Mouse (Mus musculus) liver, embryonic 12.5 days (tissue): ENCODE results near the gene Cenpb. TPM values are rescaled to one million over a fixed set of nuclear protein-coding genes. Genes with fewer than 3 reads are reported as not detected.

ENCODE experiments used
- ATAC-seq: fragments of 200-750 bp; cut with Nextera tagmentation; 2 replicates; pipeline ENCODE4 v1.8.0; 2017; ENCODE audit warnings: moderate number of reproducible peaks, mild to moderate bottlenecking, moderate library complexity
- H3K27ac ChIP-seq: fragments of 300-500 bp; sonication (generic); 2 replicates; pipeline ENCODE4 v1.5.1; 2016; ENCODE audit warnings: mild to moderate bottlenecking
- H3K27me3 ChIP-seq: fragments of 300-500 bp; sonication (generic); replicated peaks from 2 replicates; pipeline ENCODE4 v1.6.1; 2016; ENCODE audit warnings: mild to moderate bottlenecking, moderate library complexity
- H3K36me3 ChIP-seq: fragments of 300-500 bp; sonication (generic); 2 replicates; pipeline ENCODE4 v1.6.1; 2016; ENCODE audit warnings: mild to moderate bottlenecking, moderate library complexity
- H3K4me1 ChIP-seq: fragments of 300-500 bp; sonication (generic); 2 replicates; pipeline ENCODE4 v1.6.1; 2016
- H3K4me2 ChIP-seq: fragments of 300-500 bp; sonication (generic); 2 replicates; pipeline ENCODE4 v1.6.1; 2016; ENCODE audit warnings: mild to moderate bottlenecking, moderate library complexity
- H3K4me3 ChIP-seq: fragments of 300-500 bp; sonication (generic); 2 replicates; pipeline ENCODE4 v1.5.1; 2016; ENCODE audit warnings: mild to moderate bottlenecking, moderate library complexity
- H3K9ac ChIP-seq: fragments of 300-500 bp; sonication (generic); 2 replicates; pipeline ENCODE4 v1.6.1; 2016; ENCODE audit warnings: mild to moderate bottlenecking, moderate library complexity
- H3K9me3 ChIP-seq: fragments of 300-500 bp; sonication (generic); replicated peaks from 2 replicates; pipeline ENCODE4 v1.6.1; 2016; ENCODE audit warnings: mild to moderate bottlenecking, moderate library complexity
- WGBS: fragments of 180-500 bp; shearing (Covaris S2); methylation state at CpG from one replicate; pipeline ENCODE4 v1.1.7; 2016; ENCODE audit not compliant: insufficient replicate concordance; 5-methylcytosine and 5-hydroxymethylcytosine counted together
- polyA plus RNA-seq: library from polyadenylated mRNA; unstranded; fragments of >200 nt; fragmentation: Nextera tagmentation; extraction: Ambion mirVana; gene quantifications from 2 replicates; pipeline ENCODE4 v1.2.1, GENCODE M21; 2016

Cenpb gene
- polyA plus RNA-seq, 1 experiment from 2014 or later, result 6.5 TPM

GRCm38 (mm10) chr2:131159491-131159910 lies 20.4 kb downstream of the Cenpb start:
- no peaks in the 10 kb centered on the region for H3K9me3 ChIP-seq
- H3K27ac ChIP-seq, result peak overlapping the region; percentile 96
- H3K4me3 ChIP-seq, result peak overlapping the region; percentile 83
- peaks cover 35% of the 10 kb centered on the region for H3K36me3 ChIP-seq
- peak overlapping the region; percentile 90 for H3K9ac ChIP-seq
- H3K4me1 ChIP-seq, result peaks cover 55% of the 10 kb centered on the region
- ATAC-seq, result peak; percentile 88
- peak overlapping the region; percentile 87 for H3K4me2 ChIP-seq
- WGBS, result 0% methylated on average over 18 of the region's 18 CpGs
- H3K27me3 ChIP-seq, result no peaks in the 10 kb centered on the region

GRCm38 (mm10) chr2:131156987-131157386 lies 22.9 kb downstream of the Cenpb start:
- peak overlapping the region; percentile 96 for H3K27ac ChIP-seq
- H3K9me3 ChIP-seq, result no peaks in the 10 kb centered on the region
- H3K4me2 ChIP-seq, result peak overlapping the region; percentile 87
- H3K9ac ChIP-seq, result peak overlapping the region; percentile 90
- no peak overlapping the region for H3K4me3 ChIP-seq
- peaks cover 80% of the 10 kb centered on the region for H3K4me1 ChIP-seq
- 91% methylated on average over 7 of the region's 7 CpGs for WGBS
- peaks cover 59% of the 10 kb centered on the region for H3K36me3 ChIP-seq
- ATAC-seq, result no peak
- H3K27me3 ChIP-seq, result no peaks in the 10 kb centered on the region

- Histone ChIP-seq H3K4me1 (peaks cover 89% of the 10 kb centered on the region), H3K27me3 (no peaks in the 10 kb centered on the region), H3K4me3 (no peak overlapping the region), H3K36me3 (peaks cover 88% of the 10 kb centered on the region), H3K27ac (peak overlapping the region; percentile 85; the same call in 1 of the 2 replicates), H3K9me3 (no peaks in the 10 kb centered on the region), H3K9ac (no peak overlapping the region), H3K4me2 (no peak overlapping the region)
- ATAC-seq, result no peak
- WGBS, result 84% methylated on average over 4 of the region's 4 CpGs
Measured at GRCm38 (mm10) chr2:131154036-131154435, 25.8 kb downstream of the Cenpb start.

- Histone ChIP-seq H3K9me3 (no peaks in the 10 kb centered on the region), H3K9ac (peak overlapping the region; percentile 53), H3K4me3 (no peak overlapping the region), H3K4me2 (peak overlapping the region; percentile 48), H3K27me3 (no peaks in the 10 kb centered on the region), H3K27ac (peak overlapping the region; percentile 85), H3K4me1 (peaks cover 81% of the 10 kb centered on the region), H3K36me3 (peaks cover 98% of the 10 kb centered on the region)
- peak; percentile 96 for ATAC-seq
- 43% methylated on average over 7 of the region's 7 CpGs for WGBS
Measured at GRCm38 (mm10) chr2:131152166-131152730, 27.6 kb downstream of the Cenpb start.

- Histone ChIP-seq H3K9ac (no peak overlapping the region), H3K4me2 (no peak overlapping the region), H3K4me3 (no peak overlapping the region), H3K27me3 (no peaks in the 10 kb centered on the region), H3K36me3 (peaks cover 98% of the 10 kb centered on the region), H3K9me3 (no peaks in the 10 kb centered on the region), H3K4me1 (peaks cover 68% of the 10 kb centered on the region), H3K27ac (no peak overlapping the region; the same call in 1 of the 2 replicates)
- 92% methylated on average over 3 of the region's 3 CpGs for WGBS
- no peak for ATAC-seq
Measured at GRCm38 (mm10) chr2:131149254-131149578, 30.7 kb downstream of the Cenpb start.

GRCm38 (mm10) chr2:131148353-131149253 lies 31.3 kb downstream of the Cenpb start:
- Histone ChIP-seq H3K4me2 (no peak overlapping the region), H3K9me3 (no peaks in the 10 kb centered on the region), H3K4me1 (peaks cover 61% of the 10 kb centered on the region), H3K27me3 (no peaks in the 10 kb centered on the region), H3K4me3 (no peak overlapping the region), H3K36me3 (peaks cover 97% of the 10 kb centered on the region), H3K27ac (0 out of 2 replicates have a peak overlapping the region, but pooled peaks have one; percentile 15), H3K9ac (no peak overlapping the region)
- ATAC-seq, result no peak
- WGBS, result 86% methylated on average over 8 of the region's 8 CpGs

GRCm38 (mm10) chr2:131147043-131147365 lies 32.9 kb downstream of the Cenpb start:
- Histone ChIP-seq H3K4me2 (no peak overlapping the region), H3K36me3 (peaks cover 94% of the 10 kb centered on the region), H3K27me3 (no peaks in the 10 kb centered on the region), H3K9ac (no peak overlapping the region), H3K9me3 (no peaks in the 10 kb centered on the region), H3K4me3 (no peak overlapping the region), H3K27ac (0 out of 2 replicates have a peak overlapping the region, but pooled peaks have one; percentile 26), H3K4me1 (peaks cover 59% of the 10 kb centered on the region)
- no peak for ATAC-seq
- WGBS, result 93% methylated on average over 8 of the region's 8 CpGs

GRCm38 (mm10) chr2:131146193-131147042 lies 33.4 kb downstream of the Cenpb start:
- Histone ChIP-seq H3K9me3 (no peaks in the 10 kb centered on the region), H3K4me2 (no peak overlapping the region), H3K9ac (no peak overlapping the region), H3K4me1 (peaks cover 59% of the 10 kb centered on the region), H3K27ac (peak overlapping the region; percentile 15; the same call in 1 of the 2 replicates), H3K27me3 (no peaks in the 10 kb centered on the region), H3K4me3 (no peak overlapping the region), H3K36me3 (peaks cover 94% of the 10 kb centered on the region)
- WGBS, result 76% methylated on average over 21 of the region's 21 CpGs
- no peak for ATAC-seq

GRCm38 (mm10) chr2:131145536-131145935 lies 34.3 kb downstream of the Cenpb start:
- 78% methylated on average over 2 of the region's 2 CpGs for WGBS
- H3K9me3 ChIP-seq, result no peaks in the 10 kb centered on the region
- no peak overlapping the region; the same call in 1 of the 2 replicates for H3K27ac ChIP-seq
- no peaks in the 10 kb centered on the region for H3K27me3 ChIP-seq
- H3K4me1 ChIP-seq, result peaks cover 59% of the 10 kb centered on the region
- no peak for ATAC-seq
- H3K4me2 ChIP-seq, result no peak overlapping the region
- H3K9ac ChIP-seq, result no peak overlapping the region
- H3K36me3 ChIP-seq, result peaks cover 92% of the 10 kb centered on the region
- H3K4me3 ChIP-seq, result no peak overlapping the region

GRCm38 (mm10) chr2:131145121-131145520 lies 34.7 kb downstream of the Cenpb start:
- no peak overlapping the region; the same call in 1 of the 2 replicates for H3K27ac ChIP-seq
- WGBS, result 70% methylated on average over 13 of the region's 13 CpGs
- no peak overlapping the region for H3K4me2 ChIP-seq
- ATAC-seq, result no peak
- H3K36me3 ChIP-seq, result peaks cover 91% of the 10 kb centered on the region
- no peak overlapping the region for H3K9ac ChIP-seq
- no peak overlapping the region for H3K4me3 ChIP-seq
- H3K9me3 ChIP-seq, result no peaks in the 10 kb centered on the region
- H3K27me3 ChIP-seq, result no peaks in the 10 kb centered on the region
- H3K4me1 ChIP-seq, result peaks cover 59% of the 10 kb centered on the region

- WGBS, result 76% methylated on average over 22 of the region's 22 CpGs
- Histone ChIP-seq H3K4me3 (no peak overlapping the region), H3K36me3 (peaks cover 91% of the 10 kb centered on the region), H3K4me2 (peak overlapping the region; percentile 39), H3K27me3 (no peaks in the 10 kb centered on the region), H3K9me3 (no peaks in the 10 kb centered on the region), H3K4me1 (peaks cover 69% of the 10 kb centered on the region), H3K9ac (0 out of 2 replicates have a peak overlapping the region, but pooled peaks have one; percentile 27), H3K27ac (no peak overlapping the region)
- no peak for ATAC-seq
Measured at GRCm38 (mm10) chr2:131143007-131143780, 36.7 kb downstream of the Cenpb start.
